Mouse (Mus musculus): ENCODE data around the gene 0610040J01Rik. TPM values are rescaled to one million over a fixed set of nuclear protein-coding genes. Genes with fewer than 3 reads are reported as not detected.

Gene 0610040J01Rik
- 25.9 and 29.3 TPM in 2 replicates for polyA plus RNA-seq (2014; fragmentation: Nextera tagmentation; extraction: Ambion mirVana)

- peak within 1 kb of the TSS; percentile 58 for H3K9ac ChIP-seq (ENCODE audit: low read length)
- H3K9me3 ChIP-seq (ENCODE audit: control insufficient read depth, low read length), result no peaks in the 10 kb centered on the region
- H3K4me1 ChIP-seq (replicated peaks; ENCODE audit: control insufficient read depth, insufficient read depth, low read length), result peaks cover under 1% of the 10 kb centered on the region; the same call in 1 of the 2 replicates
- peaks cover 3% of the 10 kb centered on the region; the same call in 1 of the 2 replicates for H3K27me3 ChIP-seq (replicated peaks; ENCODE audit: control insufficient read depth, insufficient read depth, low read length)
- peak within 1 kb of the TSS; percentile 99 for H3K4me2 ChIP-seq (ENCODE audit: low read length)
- H3K27ac ChIP-seq (ENCODE audit: low read depth), result peak within 1 kb of the TSS; percentile 38
- DNase-seq (ENCODE audit: low spot score) (peak; percentile 88), ATAC-seq (replicated peaks; ENCODE audit: low FRiP score, low TSS enrichment, low read depth) (peak; percentile 94)
- 3% methylated on average over 42 of the region's 42 CpGs for WGBS
- H3K36me3 ChIP-seq (ENCODE audit: control insufficient read depth, insufficient read depth, low read length), result no peaks in the 10 kb centered on the region
- peak within 1 kb of the TSS; percentile 64 for H3K4me3 ChIP-seq (ENCODE audit: low read depth, low read length)
Observed at GRCm38 (mm10) chr5:63811819-63812508, at the start of gene 0610040J01Rik. Gene 0610040J01Rik (plus strand): TSS chr5:63812363.

GRCm38 (mm10) chr5:63765886-63766285 lies 46.3 kb upstream of the 0610040J01Rik start:
- H3K4me3 ChIP-seq (ENCODE audit: low read depth, low read length), result no peak overlapping the region
- no peak overlapping the region for H3K4me2 ChIP-seq (ENCODE audit: low read length)
- no peak overlapping the region for H3K27ac ChIP-seq (ENCODE audit: low read depth)
- H3K4me1 ChIP-seq (replicated peaks; ENCODE audit: control insufficient read depth, insufficient read depth, low read length), result no peaks in the 10 kb centered on the region
- ATAC-seq (replicated peaks; ENCODE audit: low FRiP score, low TSS enrichment, low read depth) (no peak), DNase-seq (ENCODE audit: low spot score) (no peak)
- H3K27me3 ChIP-seq (replicated peaks; ENCODE audit: control insufficient read depth, insufficient read depth, low read length), result no peaks in the 10 kb centered on the region
- no peaks in the 10 kb centered on the region for H3K9me3 ChIP-seq (ENCODE audit: control insufficient read depth, low read length)
- no peak overlapping the region for H3K9ac ChIP-seq (ENCODE audit: low read length)
- H3K36me3 ChIP-seq (ENCODE audit: control insufficient read depth, insufficient read depth, low read length), result no peaks in the 10 kb centered on the region
- 93% methylated on average over 4 of the region's 4 CpGs for WGBS

GRCm38 (mm10) chr5:63766715-63767114 lies 45.4 kb upstream of the 0610040J01Rik start:
- 38% methylated on average over 6 of the region's 6 CpGs for WGBS
- no peaks in the 10 kb centered on the region for H3K27me3 ChIP-seq (replicated peaks; ENCODE audit: control insufficient read depth, insufficient read depth, low read length)
- H3K36me3 ChIP-seq (ENCODE audit: control insufficient read depth, insufficient read depth, low read length), result no peaks in the 10 kb centered on the region
- no peak overlapping the region for H3K9ac ChIP-seq (ENCODE audit: low read length)
- DNase-seq (ENCODE audit: low spot score) (peak; percentile 70), ATAC-seq (replicated peaks; ENCODE audit: low FRiP score, low TSS enrichment, low read depth) (no peak)
- H3K4me2 ChIP-seq (ENCODE audit: low read length), result no peak overlapping the region
- H3K9me3 ChIP-seq (ENCODE audit: control insufficient read depth, low read length), result no peaks in the 10 kb centered on the region
- no peak overlapping the region for H3K27ac ChIP-seq (ENCODE audit: low read depth)
- H3K4me3 ChIP-seq (ENCODE audit: low read depth, low read length), result no peak overlapping the region
- H3K4me1 ChIP-seq (replicated peaks; ENCODE audit: control insufficient read depth, insufficient read depth, low read length), result no peaks in the 10 kb centered on the region

- Histone ChIP-seq H3K4me2 (ENCODE audit: low read length) (no peak overlapping the region), H3K4me3 (ENCODE audit: low read depth, low read length) (no peak overlapping the region), H3K27me3 (replicated peaks; ENCODE audit: control insufficient read depth, insufficient read depth, low read length) (no peaks in the 10 kb centered on the region), H3K9me3 (ENCODE audit: control insufficient read depth, low read length) (no peaks in the 10 kb centered on the region), H3K4me1 (replicated peaks; ENCODE audit: control insufficient read depth, insufficient read depth, low read length) (no peaks in the 10 kb centered on the region), H3K27ac (ENCODE audit: low read depth) (no peak overlapping the region), H3K36me3 (ENCODE audit: control insufficient read depth, insufficient read depth, low read length) (no peaks in the 10 kb centered on the region), H3K9ac (ENCODE audit: low read length) (no peak overlapping the region)
- 72% methylated on average over 8 of the region's 8 CpGs for WGBS
- DNase-seq (ENCODE audit: low spot score) (no peak), ATAC-seq (replicated peaks; ENCODE audit: low FRiP score, low TSS enrichment, low read depth) (no peak)
Observed at GRCm38 (mm10) chr5:63767464-63767863, 44.7 kb upstream of the 0610040J01Rik start.

DNA sequence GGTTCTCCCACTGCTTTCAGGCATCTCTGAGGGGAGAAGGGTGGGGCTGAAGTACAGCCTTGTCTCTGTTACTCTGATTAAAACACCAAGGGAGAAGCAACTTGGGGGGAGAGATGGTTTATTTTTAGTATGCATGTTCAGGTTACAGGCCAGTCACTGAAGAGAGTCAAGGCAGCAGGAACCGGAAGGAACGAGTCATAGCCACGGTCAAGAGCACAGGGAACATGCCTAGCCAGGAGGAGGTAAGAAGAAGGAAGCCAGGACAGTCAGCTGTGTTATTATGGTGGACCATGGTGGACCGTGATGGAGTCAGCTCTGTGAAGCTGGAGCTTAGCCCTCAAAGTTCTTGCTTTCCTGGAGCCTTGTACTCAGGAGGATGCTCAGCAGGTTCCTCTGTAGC lies 43.9 kb upstream of the 0610040J01Rik start:
- Histone ChIP-seq H3K4me2 (ENCODE audit: low read length) (no peak overlapping the region), H3K27ac (ENCODE audit: low read depth) (no peak overlapping the region), H3K36me3 (ENCODE audit: control insufficient read depth, insufficient read depth, low read length) (no peaks in the 10 kb centered on the region), H3K9ac (ENCODE audit: low read length) (no peak overlapping the region), H3K9me3 (ENCODE audit: control insufficient read depth, low read length) (no peaks in the 10 kb centered on the region), H3K27me3 (replicated peaks; ENCODE audit: control insufficient read depth, insufficient read depth, low read length) (no peaks in the 10 kb centered on the region), H3K4me1 (replicated peaks; ENCODE audit: control insufficient read depth, insufficient read depth, low read length) (no peaks in the 10 kb centered on the region), H3K4me3 (ENCODE audit: low read depth, low read length) (no peak overlapping the region)
- 84% methylated on average over 4 of the region's 4 CpGs for WGBS
- DNase-seq (ENCODE audit: low spot score), result no peak
- no peak for ATAC-seq (replicated peaks; ENCODE audit: low FRiP score, low TSS enrichment, low read depth)

- Histone ChIP-seq H3K36me3 (ENCODE audit: control insufficient read depth, insufficient read depth, low read length) (no peaks in the 10 kb centered on the region), H3K27me3 (replicated peaks; ENCODE audit: control insufficient read depth, insufficient read depth, low read length) (no peaks in the 10 kb centered on the region), H3K4me2 (ENCODE audit: low read length) (no peak overlapping the region), H3K9me3 (ENCODE audit: control insufficient read depth, low read length) (no peaks in the 10 kb centered on the region), H3K27ac (ENCODE audit: low read depth) (no peak overlapping the region), H3K4me1 (replicated peaks; ENCODE audit: control insufficient read depth, insufficient read depth, low read length) (no peaks in the 10 kb centered on the region), H3K4me3 (ENCODE audit: low read depth, low read length) (no peak overlapping the region), H3K9ac (ENCODE audit: low read length) (no peak overlapping the region)
- no peak for DNase-seq (ENCODE audit: low spot score)
- ATAC-seq (replicated peaks; ENCODE audit: low FRiP score, low TSS enrichment, low read depth), result no peak
- 87% methylated on average over 2 of the region's 2 CpGs for WGBS
Observed at GRCm38 (mm10) chr5:63772971-63773370, 39.2 kb upstream of the 0610040J01Rik start.

GRCm38 (mm10) chr5:63773603-63774002 lies 38.6 kb upstream of the 0610040J01Rik start:
- Histone ChIP-seq H3K27ac (ENCODE audit: low read depth) (no peak overlapping the region), H3K36me3 (ENCODE audit: control insufficient read depth, insufficient read depth, low read length) (no peaks in the 10 kb centered on the region), H3K4me3 (ENCODE audit: low read depth, low read length) (no peak overlapping the region), H3K4me2 (ENCODE audit: low read length) (no peak overlapping the region), H3K27me3 (replicated peaks; ENCODE audit: control insufficient read depth, insufficient read depth, low read length) (no peaks in the 10 kb centered on the region), H3K9me3 (ENCODE audit: control insufficient read depth, low read length) (no peaks in the 10 kb centered on the region), H3K9ac (ENCODE audit: low read length) (no peak overlapping the region), H3K4me1 (replicated peaks; ENCODE audit: control insufficient read depth, insufficient read depth, low read length) (no peaks in the 10 kb centered on the region)
- ATAC-seq (replicated peaks; ENCODE audit: low FRiP score, low TSS enrichment, low read depth) (no peak), DNase-seq (ENCODE audit: low spot score) (no peak)
- WGBS, result 73% methylated on average over 1 of the region's 1 CpGs

GRCm38 (mm10) chr5:63788156-63788826 lies 23.9 kb upstream of the 0610040J01Rik start:
- Histone ChIP-seq H3K9me3 (ENCODE audit: control insufficient read depth, low read length) (no peaks in the 10 kb centered on the region), H3K36me3 (ENCODE audit: control insufficient read depth, insufficient read depth, low read length) (no peaks in the 10 kb centered on the region), H3K4me2 (ENCODE audit: low read length) (no peak overlapping the region), H3K9ac (ENCODE audit: low read length) (no peak overlapping the region), H3K27ac (ENCODE audit: low read depth) (no peak overlapping the region), H3K4me3 (ENCODE audit: low read depth, low read length) (no peak overlapping the region), H3K27me3 (replicated peaks; ENCODE audit: control insufficient read depth, insufficient read depth, low read length) (no peaks in the 10 kb centered on the region), H3K4me1 (replicated peaks; ENCODE audit: control insufficient read depth, insufficient read depth, low read length) (no peaks in the 10 kb centered on the region)
- DNase-seq (ENCODE audit: low spot score) (no peak), ATAC-seq (replicated peaks; ENCODE audit: low FRiP score, low TSS enrichment, low read depth) (no peak)
- 80% methylated on average over 10 of the region's 10 CpGs for WGBS

Data from intestine, embryonic 14.5 days (tissue).